Mouse (Mus musculus) cerebellum, adult 9-11 months (tissue): Measurements from ENCODE around the gene Camta1.

Experiments
- DNase-seq: peaks from one replicate; pipeline ENCODE4 v3.0.0; 2022

Gene Camta1

GRCm38 (mm10) chr4:151360976-151361673, 500.6 kb downstream of the Camta1 start:
- peak; percentile 58 for DNase-seq

- DNase-seq, result no peak
Observed at GRCm38 (mm10) chr4:151355505-151355904, 506.2 kb downstream of the Camta1 start.

GRCm38 (mm10) chr4:151352791-151353190, 508.9 kb downstream of the Camta1 start:
- no peak for DNase-seq

GRCm38 (mm10) chr4:151352249-151352648, 509.4 kb downstream of the Camta1 start:
- no peak for DNase-seq

GRCm38 (mm10) chr4:151351757-151352156, 509.9 kb downstream of the Camta1 start:
- no peak for DNase-seq

- DNase-seq, result no peak
Observed at GRCm38 (mm10) chr4:151347620-151348019, 514.1 kb downstream of the Camta1 start.

GRCm38 (mm10) chr4:151346673-151347072, 515.0 kb downstream of the Camta1 start:
- DNase-seq, result no peak

- DNase-seq, result no peak
Observed at GRCm38 (mm10) chr4:151344811-151345210, 516.9 kb downstream of the Camta1 start.

- DNase-seq, result peak; percentile 59
Observed at GRCm38 (mm10) chr4:151339421-151339820, 522.3 kb downstream of the Camta1 start.

GRCm38 (mm10) chr4:151338931-151339330, 522.7 kb downstream of the Camta1 start:
- DNase-seq, result no peak

GRCm38 (mm10) chr4:151337543-151337942, 524.1 kb downstream of the Camta1 start:
- DNase-seq, result no peak

- no peak for DNase-seq
Observed at GRCm38 (mm10) chr4:151336413-151336812, 525.3 kb downstream of the Camta1 start.

- peak; percentile 62 for DNase-seq
Observed at GRCm38 (mm10) chr4:151334951-151335742, 526.5 kb downstream of the Camta1 start.

GRCm38 (mm10) chr4:151332074-151332849, 529.4 kb downstream of the Camta1 start:
- no peak for DNase-seq

GRCm38 (mm10) chr4:151330983-151331382, 530.7 kb downstream of the Camta1 start:
- DNase-seq, result no peak

- peak; percentile 16 for DNase-seq
Observed at GRCm38 (mm10) chr4:151328071-151328470, 533.6 kb downstream of the Camta1 start.

- DNase-seq, result peak; percentile 25
Observed at GRCm38 (mm10) chr4:151326971-151327686, 534.5 kb downstream of the Camta1 start.

GRCm38 (mm10) chr4:151316428-151316827, 545.2 kb downstream of the Camta1 start:
- peak; percentile 52 for DNase-seq

- DNase-seq, result peak; percentile 14
Observed at GRCm38 (mm10) chr4:151315726-151316125, 546.0 kb downstream of the Camta1 start.

GRCm38 (mm10) chr4:151310773-151311172, 550.9 kb downstream of the Camta1 start:
- no peak for DNase-seq

- DNase-seq, result peak; percentile 85
Observed at GRCm38 (mm10) chr4:151310056-151310685, 551.5 kb downstream of the Camta1 start.

- DNase-seq, result peak; percentile 50
Observed at GRCm38 (mm10) chr4:151306890-151307289, 554.8 kb downstream of the Camta1 start.
